Mouse (Mus musculus) cerebellum, adult 2 months (tissue): ENCODE measurements at regions not wholly inside any gene's neighbourhood (a gene's known extent, or its start where the extent isn't known, plus 50 kb on each side); places are given as distances from the start of the nearest gene placed in this dataset.

Experiments
- DNase-seq, 2 experiments: peaks; one replicate each; pipeline ENCODE4 v3.0.0; 2021
- H3K27ac ChIP-seq: fragments of 200-500 bp; 2 replicates; pipeline ENCODE4 v1.5.1; 2012; ENCODE audit warnings: low read length, control low read depth, inconsistent platforms; ENCODE audit not compliant: insufficient read depth
- H3K27me3 ChIP-seq: fragments of 200-500 bp; 2 replicates; pipeline ENCODE4 v1.6.1; 2012; ENCODE audit warnings: inconsistent platforms, mild to moderate bottlenecking, low read length, moderate library complexity; ENCODE audit not compliant: control insufficient read depth, insufficient read depth
- H3K4me1 ChIP-seq: fragments of 200-500 bp; 2 replicates; pipeline ENCODE4 v1.6.1; 2011; ENCODE audit warnings: low read length; ENCODE audit not compliant: control insufficient read depth, insufficient read depth
- H3K4me3 ChIP-seq: fragments of 200-500 bp; replicated peaks from 2 replicates; pipeline ENCODE3; 2011; ENCODE audit warnings: mild to moderate bottlenecking, low read depth, low read length, control low read depth; ENCODE audit not compliant: insufficient read depth
- CTCF ChIP-seq: fragments of 200-500 bp; IDR thresholded peaks from 2 replicates; pipeline ENCODE4 v1.5.1; 2011; ENCODE audit warnings: low read depth, mild to moderate bottlenecking, control low read depth, low read length, moderate library complexity, borderline replicate concordance; ENCODE audit not compliant: insufficient read depth
- POLR2A ChIP-seq: fragments of 200-500 bp; IDR thresholded peaks from 2 replicates; pipeline ENCODE4 v1.6.1; 2011; ENCODE audit warnings: low read length, control low read depth, borderline replicate concordance; ENCODE audit not compliant: insufficient read depth
- WGBS: fragments of 180-500 bp; shearing (Covaris S2); methylation state at CpG from one replicate; pipeline ENCODE4 v1.1.7; 2018; 5-methylcytosine and 5-hydroxymethylcytosine counted together

GRCm38 (mm10) chr9:97173230-97173951 is 62.4 kb upstream of the Slc25a36 start:
- whole genome bisulfite sequencing, result 77% methylated on average over 5 of the region's 5 CpGs

GRCm38 (mm10) chr9:97172075-97172474 is 61.1 kb upstream of the Slc25a36 start:
- H3K4me3 ChIP-seq, result no peak overlapping the region
- no peak for TF ChIP-seq POLR2A
- peak; percentile 23; the same call in 1 of the 2 replicates for TF ChIP-seq CTCF
- DNase-seq, result peak in 1 of 2 experiments; percentile 9
- H3K27me3 ChIP-seq, result no peaks in the 10 kb centered on the region
- H3K4me1 ChIP-seq, result no peaks in the 10 kb centered on the region
- 11% methylated on average over 3 of the region's 3 CpGs for WGBS
- no peak overlapping the region for H3K27ac ChIP-seq

More at GRCm38 (mm10) chr9:97173230-97173951, 62.4 kb upstream of the Slc25a36 start:
- no peak for DNase-seq
- TF ChIP-seq CTCF (no peak), POLR2A (no peak)
- Histone ChIP-seq H3K27me3 (no peaks in the 10 kb centered on the region), H3K4me1 (no peaks in the 10 kb centered on the region), H3K27ac (no peak overlapping the region), H3K4me3 (no peak overlapping the region)

- H3K27ac ChIP-seq, result no peak overlapping the region
- no peaks in the 10 kb centered on the region for H3K4me1 ChIP-seq
- TF ChIP-seq POLR2A (no peak), CTCF (no peak)
- 88% methylated on average over 4 of the region's 4 CpGs for WGBS
- DNase-seq, result no peak
- H3K27me3 ChIP-seq, result no peaks in the 10 kb centered on the region
- H3K4me3 ChIP-seq, result no peak overlapping the region
Measured at GRCm38 (mm10) chr9:97171484-97171883, 60.5 kb upstream of the Slc25a36 start.

- Histone ChIP-seq H3K4me3 (no peak overlapping the region), H3K4me1 (no peaks in the 10 kb centered on the region), H3K27me3 (no peaks in the 10 kb centered on the region), H3K27ac (no peak overlapping the region)
- TF ChIP-seq CTCF, result no peak
- TF ChIP-seq POLR2A, result no peak
- no peak for DNase-seq
- 12% methylated on average over 1 of the region's 1 CpGs for WGBS
Measured at GRCm38 (mm10) chr9:97170836-97171235, 59.9 kb upstream of the Slc25a36 start.

GRCm38 (mm10) chr9:97162465-97162864 is 51.5 kb upstream of the Slc25a36 start:
- Histone ChIP-seq H3K4me1 (no peaks in the 10 kb centered on the region), H3K27ac (no peak overlapping the region), H3K27me3 (no peaks in the 10 kb centered on the region; the same call in 1 of the 2 replicates), H3K4me3 (no peak overlapping the region)
- DNase-seq, result no peak
- WGBS, result 17% methylated on average over 2 of the region's 2 CpGs
- no peak for TF ChIP-seq POLR2A
- peak; percentile 12; the same call in 1 of the 2 replicates for TF ChIP-seq CTCF
